Comparison of ENCODE assay signal across 25 mouse cellular contexts in the genomic region with DNA sequence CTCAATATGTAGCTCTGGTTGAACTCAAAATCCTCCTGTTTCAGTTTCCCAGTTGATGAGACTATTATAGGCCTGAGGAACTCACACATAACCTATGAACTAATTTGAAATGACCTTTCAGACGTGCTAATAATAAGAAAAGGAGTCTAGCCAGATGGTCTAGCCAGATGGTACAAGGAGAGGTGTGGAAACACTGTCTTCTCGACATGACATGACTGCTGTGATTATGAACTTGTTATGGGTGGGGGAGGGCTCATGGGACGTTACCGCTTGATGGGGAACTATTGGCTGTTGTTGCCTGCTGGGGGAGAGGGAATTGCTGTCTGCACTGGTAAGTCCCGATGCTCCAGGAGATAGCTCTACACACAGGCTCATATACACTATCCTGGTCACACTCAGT. TPM values are rescaled to one million over a fixed set of nuclear protein-coding genes. Genes with fewer than 3 reads are reported as not detected.
A peak's percentile ranks its signal among the peaks of the same experiment; 100 is the strongest.
DNase-seq lines count a peak whose midpoint lies in the region; ATAC-seq and TF ChIP-seq lines count a peak whose summit lies in the region.
"Had no signal": no experiment of that assay in that cellular context is flagged by ENCODE, and none has a peak within 500 bp of the region (broad histone marks: within the 10 kb centered on the region; RNA-seq: fewer than 3 reads in every experiment).

No protein-coding gene starts in this region.

- peaks cover 6% of the 10 kb centered on the region; the same call in 1 of the 2 replicates for H3K4me1 ChIP-seq in cerebellum, adult 2 months (ENCODE audit: control insufficient read depth, insufficient read depth, low read length)
- H3K4me1 ChIP-seq in forebrain, embryonic 15.5 days: no peaks in the 10 kb centered on the region
- H3K4me1 ChIP-seq: heart, embryonic 15.5 days; hindbrain, embryonic 13.5 days; kidney, embryonic 15.5 days; limb, embryonic 13.5 days; lung, embryonic 15.5 days; neural tube, embryonic 12.5 days had no signal

- no peaks in the 10 kb centered on the region for H3K36me3 ChIP-seq in forebrain, embryonic 15.5 days
- H3K36me3 ChIP-seq: G1E; heart, embryonic 15.5 days; hindbrain, embryonic 13.5 days; kidney, embryonic 15.5 days; limb, embryonic 13.5 days; lung, embryonic 15.5 days; midbrain, embryonic 10.5 days; neural tube, embryonic 12.5 days had no signal

- no peaks in the 10 kb centered on the region for H3K27me3 ChIP-seq in cerebellum, adult 2 months (ENCODE audit: control insufficient read depth, insufficient read depth, low read length)
- no peaks in the 10 kb centered on the region for H3K27me3 ChIP-seq in forebrain, embryonic 15.5 days
- H3K27me3 ChIP-seq: heart, embryonic 15.5 days; hindbrain, embryonic 13.5 days; kidney, embryonic 15.5 days; limb, embryonic 13.5 days; lung, embryonic 15.5 days; neural tube, embryonic 12.5 days had no signal

- H3K9me3 ChIP-seq in forebrain, embryonic 15.5 days: no peaks in the 10 kb centered on the region
- H3K9me3 ChIP-seq: G1E; heart, embryonic 15.5 days; hindbrain, embryonic 13.5 days; kidney, embryonic 15.5 days; limb, embryonic 13.5 days; lung, embryonic 15.5 days; midbrain, embryonic 10.5 days; neural tube, embryonic 12.5 days had no signal

- no peak for TF ChIP-seq POLR2A in cerebellum, adult 2 months (IDR thresholded peaks at IDR 0.05; ENCODE audit: borderline replicate concordance, insufficient read depth, low read length)

- H3K4me2 ChIP-seq in forebrain, embryonic 15.5 days (replicated peaks): no peak overlapping the region
- H3K4me2 ChIP-seq: heart, embryonic 15.5 days; hindbrain, embryonic 13.5 days; kidney, embryonic 15.5 days; limb, embryonic 13.5 days; liver, embryonic 11.5 days; lung, embryonic 15.5 days; neural tube, embryonic 12.5 days had no signal

- peak; percentile 55 for ATAC-seq in forebrain, embryonic 15.5 days (replicated peaks)
- ATAC-seq: inflammation-experienced regulatory T-cells, adult 6 months had no signal

- DNase-seq in cerebellum, adult 2 months: peak; percentile 25 to 63
- DNase-seq in cerebellum, adult 11-12 months: no peak
- DNase-seq in gastrocnemius, adult 2 months: no peak
- DNase-seq in gastrocnemius, postnatal 4 days (ENCODE audit: low spot score in 2 of 2): no peak
- peak; percentile 79 for DNase-seq in brain, adult 2 months (ENCODE audit: low read depth, low spot score)
- DNase-seq in adrenal gland, postnatal 4 days (ENCODE audit: low spot score in 2 of 2): no peak
- DNase-seq: adrenal gland, postnatal 10 days; cerebellum, postnatal 14 days; kidney, adult 11 months; kidney, postnatal 25 days; right cerebral cortex, adult 18-20 months; spleen, adult 18-20 months; thymus, postnatal 14 days had no signal

- TF ChIP-seq CTCF in cerebellum, adult 2 months (IDR thresholded peaks at IDR 0.05; ENCODE audit: borderline replicate concordance, insufficient read depth, low read depth, low read length): no peak
- no peak for TF ChIP-seq CTCF in gastrocnemius, adult 2 months (IDR thresholded peaks at IDR 0.05)

- no peak overlapping the region for H3K27ac ChIP-seq in cerebellum, adult 2 months (ENCODE audit: insufficient read depth, low read length)
- peak overlapping the region; percentile 35 for H3K27ac ChIP-seq in gastrocnemius, adult 2 months
- no peak overlapping the region for H3K27ac ChIP-seq in forebrain, embryonic 15.5 days (replicated peaks)
- H3K27ac ChIP-seq: heart, embryonic 15.5 days; hindbrain, embryonic 13.5 days; kidney, embryonic 15.5 days; limb, embryonic 13.5 days; lung, embryonic 15.5 days; midbrain, embryonic 10.5 days; neural tube, embryonic 12.5 days had no signal

- no peak overlapping the region for H3K9ac ChIP-seq in forebrain, embryonic 15.5 days (replicated peaks)
- H3K9ac ChIP-seq: heart, embryonic 15.5 days; hindbrain, embryonic 13.5 days; kidney, embryonic 15.5 days; limb, embryonic 13.5 days; lung, embryonic 15.5 days; neural tube, embryonic 12.5 days had no signal

- 12% methylated on average over 5 of the region's 5 CpGs for WGBS in cerebellum, adult 2 months
- WGBS in forebrain, embryonic 15.5 days: 55% methylated on average over 5 of the region's 5 CpGs

- intact Hi-C loops in gastrocnemius, adult 2 months (cut with DNase I): loop anchor here (10.0 kb wide), 1 partner anchor 688 kb away; no protein-coding TSS in a partner anchor

- no peak overlapping the region for H3K4me3 ChIP-seq in cerebellum, adult 2 months (replicated peaks; ENCODE audit: insufficient read depth, low read depth, low read length)
- no peak overlapping the region for H3K4me3 ChIP-seq in gastrocnemius, adult 2 months
- H3K4me3 ChIP-seq in forebrain, embryonic 15.5 days: no peak overlapping the region
- H3K4me3 ChIP-seq: heart, embryonic 15.5 days; hindbrain, embryonic 13.5 days; kidney, embryonic 15.5 days; limb, embryonic 13.5 days; lung, embryonic 15.5 days; midbrain, embryonic 10.5 days; myocyte; neural tube, embryonic 12.5 days had no signal

RNA-seq across cellular contexts. Expression of a gene that starts 21.3 kb away (rescaled TPM):
- polyA plus RNA-seq in cerebellum, adult 2 months (2012; rRNA removed): 113 and 120 TPM in 2 replicates
- total RNA-seq in gastrocnemius, adult 2 months (2021): 100 to 1,000 TPM; 125 to 167 TPM
- 100 to 1,000 TPM in 1 of 2 experiments, 10 to 100 TPM in 1; 95.6 to 130 TPM for total RNA-seq in gastrocnemius, postnatal 4 days (2021)
- 67.9 and 72.3 TPM in 2 replicates for polyA plus RNA-seq in forebrain, embryonic 15.5 days (2015; fragmentation: Nextera tagmentation; extraction: Ambion mirVana)
- 100 to 1,000 TPM; 141 to 146 TPM for total RNA-seq in adrenal gland, postnatal 4 days (2021)

RNA-seq across cellular contexts. Expression of a gene that starts 23.4 kb away (rescaled TPM):
- polyA plus RNA-seq in cerebellum, adult 2 months (2012; rRNA removed): 11.9 and 12.7 TPM in 2 replicates
- 10 to 100 TPM; 18.8 to 23.3 TPM for total RNA-seq in gastrocnemius, adult 2 months (2021)
- total RNA-seq in gastrocnemius, postnatal 4 days (2021): 10 to 100 TPM; 34.5 to 42.6 TPM
- polyA plus RNA-seq in forebrain, embryonic 15.5 days (2015; fragmentation: Nextera tagmentation; extraction: Ambion mirVana): 10.5 and 13.4 TPM in 2 replicates
- total RNA-seq in adrenal gland, postnatal 4 days (2021): 10 to 100 TPM; 42.6 to 44.1 TPM

Comparison
In these comparisons a context has a peak if more than half of its experiments do, and no peak if none do; other contexts are left out.
1. DNase-seq: peak in cerebellum, adult 2 months (2 of 2) and brain, adult 2 months (single experiment); none in cerebellum, adult 11-12 months (single experiment), gastrocnemius, adult 2 months (single experiment), gastrocnemius, postnatal 4 days (0 of 2) and adrenal gland, postnatal 4 days (0 of 2).